Mouse (Mus musculus) hematopoietic stem cell, adult 5-6 weeks (primary cell): Measurements from ENCODE around the gene Pdzd8. TPM values are rescaled to one million over a fixed set of nuclear protein-coding genes. Genes with fewer than 3 reads are reported as not detected.

Source experiments
- ATAC-seq, 2 experiments: fragments of 125-278 bp in 1 of 2; replicated peaks in 1 of 2; 2 replicates each; pipeline ENCODE4 v1.8.0; 2016 to 2017; ENCODE audit warnings: inconsistent platforms in 2 of 2, mild to moderate bottlenecking in 2 of 2, moderate number of reproducible peaks in 2 of 2, low read depth in 1 of 2, moderate TSS enrichment in 1 of 2; ENCODE audit not compliant: low FRiP score in 2 of 2, poor library complexity in 2 of 2, severe bottlenecking in 2 of 2, insufficient read depth in 1 of 2, low TSS enrichment in 1 of 2
- total RNA-seq: library from RNA; stranded (forward); fragments of 172-1452, 232-1000 nt; gene quantifications from 2 replicates; pipeline ENCODE4 v1.2.3, GENCODE M21; 2017

Pdzd8 gene
- total RNA-seq, 1 experiment from 2014 or later = 50.5 TPM

DNA sequence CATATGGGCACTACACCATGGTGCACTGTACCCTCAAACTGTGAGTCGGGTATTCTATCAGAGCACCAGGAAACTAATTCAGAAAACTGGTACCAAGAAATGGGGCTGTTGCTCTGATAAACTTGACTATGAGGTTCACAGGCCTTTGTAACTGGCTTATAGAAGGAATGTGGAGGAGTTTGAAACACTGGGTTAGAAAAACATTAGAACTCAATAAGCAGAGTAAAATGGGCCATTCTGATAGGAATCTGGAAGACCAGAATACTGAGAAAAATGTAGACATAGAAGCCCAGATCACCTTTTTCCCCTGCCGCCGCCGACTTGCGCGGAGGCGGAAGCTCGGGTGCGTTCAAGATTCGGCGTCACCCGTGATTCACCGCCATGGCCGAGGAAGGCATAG, 23.6 kb downstream of the Pdzd8 start, which contains the start of gene Rps12-ps3:
Gene Rps12-ps3 (plus strand): TSS at position 301 of the 400 bp plus-strand sequence.
- ATAC-seq = no peak

DNA sequence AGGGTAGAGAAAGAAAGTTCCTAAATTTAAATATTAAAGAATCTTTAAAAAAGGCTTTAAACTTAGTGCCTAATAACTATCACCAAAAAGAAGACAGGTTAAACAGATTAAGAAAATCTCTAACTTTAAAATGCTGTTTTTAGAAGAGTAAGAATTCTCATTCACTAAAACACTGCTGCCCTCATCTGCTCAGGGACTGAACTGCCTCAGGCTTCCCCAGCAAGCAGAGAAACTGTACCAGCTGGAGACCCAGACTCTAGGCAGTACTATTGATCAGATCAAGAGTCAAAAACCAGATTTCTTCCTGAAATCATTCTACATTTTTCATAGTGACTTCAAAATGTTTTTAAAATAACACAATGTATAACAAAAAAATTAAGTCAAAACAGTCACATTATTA, 29.0 kb downstream of the Pdzd8 start:
- ATAC-seq = peak; percentile 49 to 60; a peak in 2 of 4 replicates

DNA sequence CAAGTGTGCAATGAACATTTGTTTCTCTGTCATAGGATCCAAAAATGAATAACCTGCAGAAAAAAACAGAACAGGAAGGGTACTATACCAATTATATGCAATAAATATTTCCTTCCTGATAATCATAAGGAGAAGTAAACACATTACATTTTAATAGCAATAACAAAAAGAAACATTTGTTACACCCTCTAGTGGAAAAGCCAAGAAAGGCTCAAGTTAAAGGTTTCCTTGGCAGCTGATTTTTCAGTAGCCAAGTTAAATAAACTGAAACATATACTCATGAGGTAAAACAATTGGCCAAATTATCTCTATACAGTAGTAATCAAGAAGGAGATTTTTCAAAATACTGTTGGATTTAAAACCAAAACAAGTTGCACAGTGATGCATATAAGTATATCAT, 30.3 kb downstream of the Pdzd8 start:
- no peak for ATAC-seq

DNA sequence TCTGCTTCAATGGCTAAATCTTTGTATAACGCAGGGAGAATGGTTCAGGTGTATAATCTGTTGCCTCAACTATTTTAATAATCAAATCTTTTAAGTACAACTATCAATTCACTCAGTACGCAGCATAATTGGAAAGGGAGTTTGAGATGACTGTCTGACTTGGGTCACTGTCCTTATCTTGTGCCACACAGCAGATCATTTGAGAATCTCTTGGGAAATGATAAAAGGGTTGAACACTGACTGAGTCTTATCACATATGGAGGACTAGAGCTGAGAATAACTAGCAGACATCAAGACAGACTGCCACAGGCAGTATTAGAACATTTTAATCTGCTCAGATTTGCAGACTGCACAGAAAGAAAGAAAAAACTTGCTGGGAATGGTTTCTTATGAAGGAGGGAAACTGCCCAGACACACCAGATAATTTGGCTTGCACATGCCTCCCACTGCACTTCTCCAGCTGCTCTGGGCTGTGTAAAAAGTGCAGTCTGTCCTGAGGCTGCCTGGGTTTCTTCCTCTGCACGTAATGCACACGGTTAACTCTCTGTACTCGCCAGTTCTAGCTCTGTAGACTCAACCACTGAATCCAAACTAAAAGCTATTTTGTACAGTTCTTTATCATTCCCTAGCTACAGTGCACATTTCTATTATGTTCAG, 53.3 kb downstream of the Pdzd8 start:
- ATAC-seq = no peak

DNA sequence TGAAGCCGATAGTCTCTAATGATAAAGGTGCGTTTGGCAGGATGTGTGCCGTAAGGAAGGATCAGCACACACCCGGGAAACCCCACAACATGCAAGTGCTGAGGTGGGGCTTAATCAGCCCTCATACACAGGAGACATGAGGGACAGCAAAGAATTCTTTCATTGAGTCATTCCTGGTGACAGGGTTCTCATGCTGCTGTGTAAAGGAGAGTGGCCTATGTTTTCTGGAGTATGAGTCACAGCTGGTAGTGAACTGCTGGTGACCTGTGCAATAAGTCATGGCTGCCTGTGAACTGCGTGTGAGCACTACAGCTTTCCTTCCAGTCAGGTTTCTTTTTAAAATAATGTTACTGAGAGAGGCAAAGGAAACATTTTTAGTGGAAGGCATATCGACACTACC, 55.8 kb downstream of the Pdzd8 start:
- ATAC-seq = no peak

DNA sequence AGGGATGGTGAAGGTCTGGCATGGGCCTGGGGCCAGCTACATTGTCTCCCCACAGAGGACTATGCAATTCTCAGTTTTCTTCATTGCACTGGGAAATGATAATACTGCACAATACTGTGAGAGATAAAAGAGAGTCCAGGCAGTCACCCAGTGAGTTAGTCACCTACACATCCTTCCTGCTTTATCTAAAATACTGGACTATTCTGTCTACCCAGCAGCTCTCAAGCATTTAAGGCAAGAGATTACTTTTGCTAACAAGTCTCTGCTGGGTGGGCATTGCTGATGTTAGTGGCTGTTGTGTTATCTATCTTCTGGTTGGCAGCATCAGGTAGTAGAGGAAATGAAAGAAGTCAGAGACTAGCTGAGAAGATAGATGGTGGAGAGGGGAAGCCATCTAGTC, 56.5 kb downstream of the Pdzd8 start:
- ATAC-seq = no peak

DNA sequence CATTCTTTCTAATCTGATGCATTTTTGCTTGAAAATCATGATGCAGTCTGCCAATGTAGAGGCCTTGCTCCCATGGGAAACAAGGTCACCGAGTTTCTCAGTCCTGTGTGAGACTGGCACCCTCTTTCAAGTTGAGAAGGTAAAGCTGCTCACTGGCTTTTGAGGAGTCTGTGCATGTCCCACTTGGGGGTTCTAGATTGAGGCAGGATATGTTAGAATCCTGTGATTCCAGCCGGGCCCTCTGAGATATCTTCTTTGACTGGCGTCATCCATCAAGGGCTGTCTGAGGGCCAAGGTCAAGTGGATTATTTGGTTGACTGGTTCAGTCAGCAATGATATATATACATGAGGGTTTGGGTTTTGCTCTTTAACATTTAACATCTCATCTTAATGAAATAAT, 63.6 kb downstream of the Pdzd8 start:
- ATAC-seq = no peak

DNA sequence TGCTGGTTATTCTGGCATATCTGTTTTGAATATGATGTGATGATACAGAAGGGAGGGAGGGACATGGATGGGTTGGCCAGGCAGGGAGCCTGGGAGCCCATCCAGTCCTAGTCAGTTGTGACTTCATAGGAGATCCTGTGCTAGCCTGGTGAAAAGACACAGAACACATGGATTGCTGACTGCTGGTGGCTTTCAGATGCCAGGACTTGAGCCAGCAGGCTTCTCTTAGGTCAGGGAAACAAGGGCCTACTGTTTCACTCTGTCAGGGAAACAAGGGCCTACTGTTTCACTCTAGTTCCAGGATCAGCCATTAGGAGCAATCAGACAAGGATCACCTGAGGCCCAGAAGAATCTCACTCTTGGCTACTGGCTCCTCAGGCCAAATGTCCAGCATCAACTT, 64.7 kb downstream of the Pdzd8 start:
- ATAC-seq = no peak

DNA sequence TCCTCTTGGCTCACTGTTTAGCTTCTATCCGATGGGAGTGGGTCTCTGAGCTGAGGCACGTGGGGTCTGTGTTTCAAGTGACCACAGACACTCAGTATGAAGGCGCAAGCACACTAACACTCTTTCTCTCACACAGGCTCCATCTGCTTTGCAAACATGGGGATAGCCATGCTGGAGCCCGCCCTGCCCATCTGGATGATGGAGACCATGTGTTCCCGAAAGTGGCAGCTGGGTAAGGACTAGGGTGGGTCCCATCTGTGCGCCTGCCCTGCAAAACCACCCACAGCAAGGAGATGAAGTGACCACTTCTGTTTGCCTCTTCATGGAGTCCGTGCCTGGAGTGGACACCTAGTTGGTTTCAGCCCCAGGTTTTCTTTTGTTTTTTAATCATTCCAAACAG, 69.2 kb downstream of the Pdzd8 start:
- ATAC-seq = no peak

DNA sequence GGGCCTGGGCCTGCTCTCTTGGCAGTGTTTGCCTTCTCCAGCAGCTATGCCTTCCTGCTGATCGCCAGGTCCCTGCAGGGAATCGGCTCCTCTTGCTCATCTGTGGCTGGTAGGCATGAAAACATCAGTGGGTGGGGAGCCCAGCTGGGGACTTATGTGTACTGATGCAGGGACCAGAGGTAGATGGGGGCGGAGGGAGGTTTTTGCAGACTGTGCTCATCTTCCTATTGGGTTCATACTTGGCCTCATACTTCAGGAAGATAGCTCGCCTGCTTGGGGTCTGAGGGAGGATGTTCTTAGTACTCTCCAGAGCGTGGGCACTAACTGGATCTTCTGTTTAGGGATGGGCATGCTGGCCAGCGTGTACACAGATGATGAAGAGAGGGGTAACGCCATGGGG, 72.4 kb downstream of the Pdzd8 start:
- ATAC-seq = no peak

DNA sequence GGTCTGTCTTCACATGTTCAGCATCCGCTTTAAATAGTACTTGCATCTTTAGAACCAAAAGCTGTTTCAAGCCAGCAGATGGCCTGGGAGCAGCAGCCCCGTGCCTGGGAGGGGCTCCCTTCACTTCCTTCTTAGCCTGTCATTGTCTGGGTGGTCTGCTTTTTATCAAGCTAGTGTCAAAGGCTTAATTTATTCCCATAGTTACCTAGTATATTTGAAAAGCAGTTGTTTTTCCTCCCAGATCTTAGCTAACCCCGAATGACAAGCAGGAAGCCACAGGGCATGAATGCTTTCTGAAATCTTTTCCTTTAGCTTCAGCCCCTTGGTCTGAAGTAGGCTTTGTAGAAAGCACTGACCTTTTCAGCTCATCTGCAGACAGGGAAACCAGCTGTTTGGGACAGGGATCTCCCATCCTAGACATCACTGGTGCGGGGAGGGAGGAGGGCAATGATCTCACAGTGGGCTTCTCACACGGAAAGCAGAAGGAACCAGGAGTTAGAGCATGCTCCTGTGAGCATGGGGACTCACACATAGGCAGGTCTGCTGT, 78.1 kb downstream of the Pdzd8 start:
- ATAC-seq = peak; percentile 29 to 46; a peak in 3 of 4 replicates

DNA sequence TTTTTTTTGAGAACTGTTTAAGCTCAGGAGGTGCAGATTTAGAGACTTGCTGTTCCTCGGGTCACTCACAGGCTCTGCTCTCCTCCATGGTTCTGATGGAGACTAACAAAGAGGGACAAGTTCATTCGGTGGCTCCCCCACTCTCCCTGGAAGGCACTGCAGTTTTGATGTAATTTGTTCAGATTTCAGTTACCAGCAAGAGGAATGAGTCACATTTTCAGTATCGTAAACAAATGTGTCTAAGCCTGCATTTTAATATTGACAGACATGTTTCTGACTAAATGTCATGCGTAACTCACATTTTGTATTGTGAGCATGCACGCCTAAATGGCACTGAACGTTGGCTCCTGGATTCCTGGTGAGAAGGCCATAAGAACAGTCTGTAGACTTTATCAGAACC, 79.7 kb downstream of the Pdzd8 start:
- ATAC-seq = no peak

DNA sequence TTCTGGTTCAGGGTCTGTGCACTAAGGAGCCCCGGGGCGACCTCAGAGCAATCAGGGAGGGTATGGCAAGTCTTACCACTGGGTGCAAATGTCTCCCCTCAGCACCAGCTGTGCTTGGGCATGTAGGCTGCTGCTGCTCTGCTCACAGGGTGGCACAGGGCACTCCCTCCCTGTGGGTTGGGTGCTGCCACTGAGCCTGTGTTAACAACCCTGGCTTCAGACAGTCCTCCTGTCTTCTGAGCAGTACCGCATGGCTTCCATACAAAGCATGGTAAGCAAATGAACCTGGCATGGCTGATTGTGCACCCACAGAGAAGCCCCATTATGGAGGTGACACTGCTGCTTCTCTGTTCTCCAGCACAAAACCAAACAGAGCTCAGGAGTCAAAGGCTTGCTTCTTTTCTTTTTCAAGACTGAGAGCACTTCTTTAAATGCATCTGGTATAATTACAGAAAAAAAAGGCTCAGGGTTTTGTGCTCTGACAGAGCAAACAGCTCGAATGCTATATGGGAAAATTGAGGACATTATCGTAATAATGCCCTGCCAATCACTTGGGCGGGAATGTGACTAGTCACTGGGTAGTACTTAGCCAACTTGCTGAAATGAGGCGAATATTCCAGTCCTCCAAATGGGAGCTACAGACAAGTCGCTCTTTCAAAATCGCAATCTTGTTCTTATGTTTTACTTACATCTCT, 80.6 kb downstream of the Pdzd8 start:
- ATAC-seq = no peak

DNA sequence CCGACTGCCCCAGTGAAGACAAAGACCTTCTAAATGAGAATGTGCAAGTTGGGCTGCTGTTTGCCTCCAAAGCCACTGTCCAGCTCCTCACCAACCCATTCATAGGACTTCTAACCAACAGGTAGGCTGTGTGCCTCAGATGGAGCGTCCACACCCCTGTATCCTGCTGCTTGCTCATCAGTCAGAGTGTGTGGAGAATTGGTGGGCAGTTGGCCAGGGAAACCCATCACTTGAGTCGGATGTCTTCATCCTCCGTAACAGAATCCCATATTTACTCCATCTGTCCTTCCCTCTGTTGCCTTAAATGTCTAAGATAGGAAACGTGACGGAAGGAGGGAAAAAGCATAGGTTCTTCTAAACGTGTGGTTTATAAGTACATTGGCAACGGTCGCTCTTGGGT, 82.4 kb downstream of the Pdzd8 start:
- ATAC-seq = no peak

DNA sequence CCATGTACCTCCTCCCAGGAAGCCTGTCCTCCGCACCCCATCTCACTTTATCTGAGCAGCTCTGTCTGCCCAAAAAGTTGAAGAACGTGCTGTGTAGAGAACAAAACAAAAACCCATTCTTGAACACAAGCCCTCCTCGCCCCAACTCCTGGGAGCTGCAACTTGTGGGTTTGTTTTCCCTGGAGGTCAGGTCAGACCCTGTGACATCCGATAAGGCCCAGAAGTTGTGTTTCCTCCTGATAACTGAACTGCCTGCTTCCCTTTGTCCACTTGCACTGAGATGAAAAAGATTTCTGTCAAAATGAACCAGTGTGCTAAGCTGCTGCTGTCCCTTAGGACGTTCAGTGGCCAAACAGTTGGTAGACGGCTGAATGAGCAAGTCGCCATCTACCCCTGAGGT, 84.0 kb downstream of the Pdzd8 start:
- ATAC-seq = peak; percentile 25 to 42; a peak in 2 of 4 replicates

DNA sequence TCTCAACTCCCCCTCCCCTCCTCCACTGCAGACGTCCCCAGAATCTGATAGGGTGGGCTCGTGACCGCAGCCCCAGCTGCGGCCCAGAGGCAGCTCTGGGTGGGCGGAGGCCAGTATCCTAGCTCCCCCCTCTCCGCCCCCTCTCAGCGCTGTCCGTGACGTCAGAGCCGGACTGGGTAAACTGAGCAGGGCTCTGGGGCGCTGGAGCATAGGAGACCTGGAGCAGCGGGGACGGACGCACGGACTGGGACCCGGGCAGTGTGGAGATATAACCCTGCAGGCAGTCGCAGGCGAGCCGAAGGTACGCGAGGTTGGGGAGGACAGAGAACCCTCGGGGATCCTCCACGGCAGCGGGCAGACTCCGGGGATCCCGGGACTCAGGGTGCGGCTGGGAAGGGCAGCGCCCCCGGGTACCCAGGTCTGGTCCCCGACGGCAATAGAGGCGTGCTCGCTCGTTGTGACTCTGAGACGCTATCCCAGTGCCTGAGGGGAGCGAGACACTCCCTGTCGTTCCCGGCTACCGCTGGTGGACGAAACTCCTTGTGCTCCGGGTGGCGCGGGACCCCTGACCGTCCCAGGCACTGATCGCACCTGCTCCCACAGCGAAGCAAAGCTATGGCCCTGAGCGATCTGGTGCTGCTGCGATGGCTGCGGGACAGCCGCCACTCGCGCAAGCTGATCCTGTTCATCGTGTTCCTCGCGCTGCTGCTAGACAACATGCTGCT, 84.7 kb downstream of the Pdzd8 start, which contains the start of gene Slc18a2:
Gene Slc18a2 (plus strand): TSS at position 179 of the 725 bp plus-strand sequence.
- peak; percentile 55 to 70 for ATAC-seq

DNA sequence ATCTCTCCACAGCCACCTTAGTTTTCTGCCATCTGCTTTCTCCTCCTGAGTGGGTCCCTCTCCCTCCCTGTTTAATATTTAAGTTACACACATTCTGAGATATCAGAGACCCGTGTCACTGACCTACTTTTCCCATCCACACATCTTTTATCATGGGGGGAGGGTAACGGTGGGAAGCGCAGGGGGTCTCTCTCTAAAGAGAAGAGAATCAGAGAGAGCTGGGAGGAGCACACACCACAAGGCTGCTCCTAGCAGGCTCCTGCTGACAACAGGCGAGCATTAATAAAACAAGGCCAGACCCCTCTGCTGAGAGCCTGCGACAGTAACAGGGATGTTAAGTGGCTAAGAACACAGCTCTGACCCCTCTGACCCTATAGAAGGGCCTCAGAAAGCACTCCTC, 85.9 kb downstream of the Pdzd8 start:
- no peak for ATAC-seq

DNA sequence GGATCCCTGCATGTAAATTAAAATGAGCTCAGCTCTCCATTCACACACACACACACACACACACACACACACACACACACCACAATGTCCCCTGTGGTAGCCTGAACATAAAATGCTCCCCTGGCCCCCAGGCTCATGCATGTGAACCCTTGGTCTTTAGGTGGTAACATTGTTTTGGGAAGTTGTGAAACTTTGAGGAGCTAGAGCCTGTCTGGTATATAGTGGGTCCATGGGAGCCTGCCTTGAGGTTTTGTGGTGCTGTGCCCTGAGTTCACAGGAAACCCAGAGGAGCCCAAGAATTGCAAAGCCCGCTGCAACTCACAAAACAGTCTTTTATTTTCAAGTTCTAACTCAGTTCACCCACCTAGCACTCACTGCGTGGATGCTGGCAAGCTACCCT, 92.9 kb downstream of the Pdzd8 start:
- ATAC-seq = peak; percentile 44 to 55; a peak in 3 of 4 replicates
